Mouse (Mus musculus) layer of hippocampus, adult 2 months (tissue): Measurements from ENCODE around the gene Ttc7. TPM values are rescaled to one million over a fixed set of nuclear protein-coding genes. Genes with fewer than 3 reads are reported as not detected.

ENCODE experiments used
- DNase-seq, 2 experiments: peaks; one replicate each; pipeline ENCODE4 v3.0.0; 2022; ENCODE audit warnings: low spot score in 2 of 2
- H3K27ac ChIP-seq: fragments of 200-600 bp; 2 replicates; pipeline ENCODE4 v1.8.1; 2022
- H3K4me3 ChIP-seq: fragments of 200-600 bp; 2 replicates; pipeline ENCODE4 v1.8.1; 2022; ENCODE audit warnings: mild to moderate bottlenecking
- CTCF ChIP-seq: fragments of 200-600 bp; conservative IDR thresholded peaks from 2 replicates; pipeline ENCODE4 v1.8.1; 2022; ENCODE audit warnings: antibody characterized with exemption, mild to moderate bottlenecking, moderate library complexity
- total RNA-seq, 2 experiments: library from RNA; stranded (reverse); gene quantifications; 2 replicates each; pipeline ENCODE4 v1.2.3; 2021

The Ttc7 gene
- total RNA-seq, 2 experiments from 2014 or later = 7.0 to 8.6 TPM

DNA sequence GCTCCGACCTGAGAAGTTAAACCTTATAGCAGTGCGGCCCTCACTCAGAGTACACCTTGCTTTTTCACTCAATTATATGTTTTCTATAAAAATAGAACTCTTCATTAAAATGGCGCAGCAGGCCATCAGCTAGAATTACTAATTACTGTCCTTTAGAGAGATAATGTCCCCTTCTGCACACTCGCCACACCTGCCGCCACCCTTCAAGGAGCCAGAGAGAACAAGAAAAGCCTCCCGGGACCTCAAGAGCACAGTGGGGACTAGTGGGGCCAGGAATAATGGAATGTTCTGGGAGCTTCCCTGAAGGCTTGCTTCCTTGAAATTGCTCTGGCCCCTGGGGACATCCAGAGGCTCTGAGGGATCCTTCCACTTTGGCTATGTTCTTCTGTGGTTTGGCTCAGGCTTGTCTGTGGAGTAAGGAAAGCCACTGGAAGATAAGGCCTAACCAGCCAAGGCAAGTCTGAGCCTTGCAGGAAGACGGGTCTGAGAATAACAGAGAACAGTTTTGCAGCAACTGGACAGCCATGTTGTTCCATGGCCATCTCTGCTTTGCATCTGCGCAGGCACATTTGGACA lies 71.1 kb downstream of the Ttc7 start:
- H3K27ac ChIP-seq = no peak overlapping the region
- no peak for DNase-seq
- no peak for TF ChIP-seq CTCF
- H3K4me3 ChIP-seq = no peak overlapping the region

DNA sequence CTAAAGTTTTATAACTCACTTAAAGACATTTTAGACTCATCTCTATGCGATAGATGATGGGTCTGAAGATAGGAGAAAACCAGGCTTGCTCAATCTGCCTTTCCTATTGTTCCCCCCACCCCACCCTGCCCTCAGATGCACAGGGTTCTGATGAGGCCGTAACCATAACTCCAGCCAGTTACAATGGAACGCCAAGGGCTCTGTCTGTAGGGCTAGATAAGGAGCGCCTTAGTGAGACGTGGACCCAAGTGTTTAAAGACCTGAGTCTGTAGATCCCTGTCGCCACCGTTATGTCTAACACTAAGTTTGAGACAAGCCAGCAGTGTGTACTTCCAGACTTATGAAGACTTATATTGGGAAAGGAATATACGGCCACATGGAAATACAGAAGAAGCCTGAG lies 72.8 kb downstream of the Ttc7 start:
- no peak for DNase-seq
- H3K4me3 ChIP-seq = no peak overlapping the region
- TF ChIP-seq CTCF = no peak
- no peak overlapping the region for H3K27ac ChIP-seq

DNA sequence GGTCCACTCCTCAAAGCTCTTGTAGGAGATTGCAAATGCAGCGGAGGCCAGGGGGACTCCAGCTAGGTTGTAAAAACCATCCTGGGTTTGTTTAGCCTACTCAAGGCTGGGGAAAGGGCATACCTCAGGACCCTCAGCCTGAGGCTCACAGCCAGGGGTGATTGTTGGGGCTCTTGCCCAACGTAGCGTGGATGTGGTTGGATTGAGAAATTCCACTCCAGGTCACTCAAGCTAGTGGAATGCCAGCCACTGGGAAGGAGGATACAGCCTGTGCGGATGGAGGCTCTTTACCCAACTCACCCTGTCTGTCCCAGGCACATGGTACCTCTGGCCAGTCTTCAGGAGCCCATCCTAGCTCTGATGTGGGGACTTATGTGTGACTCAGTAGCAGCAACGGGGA lies 73.6 kb downstream of the Ttc7 start:
- H3K4me3 ChIP-seq = no peak overlapping the region
- H3K27ac ChIP-seq = no peak overlapping the region
- no peak for DNase-seq
- no peak for TF ChIP-seq CTCF

DNA sequence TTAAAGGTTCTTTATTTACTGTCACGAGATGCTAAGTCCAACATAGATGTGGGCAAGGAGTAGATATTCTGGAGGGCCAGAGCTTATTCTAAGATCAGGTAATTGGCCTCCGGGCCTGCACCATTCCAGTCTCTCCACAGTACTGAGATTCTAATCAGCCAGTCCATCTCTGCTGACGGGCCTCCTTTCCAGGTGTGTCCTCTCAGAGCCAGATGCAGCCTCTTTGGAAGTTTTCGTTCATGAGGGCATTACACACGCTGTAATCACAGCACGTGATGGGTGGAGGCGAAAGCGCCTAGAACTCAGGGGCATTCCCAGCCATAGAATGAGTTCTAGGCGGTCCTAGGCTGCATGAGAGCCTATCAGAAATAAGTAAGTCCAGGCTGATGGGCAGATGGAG lies 74.8 kb downstream of the Ttc7 start:
- no peak for DNase-seq
- Histone ChIP-seq H3K27ac (no peak overlapping the region), H3K4me3 (no peak overlapping the region)
- TF ChIP-seq CTCF = no peak

DNA sequence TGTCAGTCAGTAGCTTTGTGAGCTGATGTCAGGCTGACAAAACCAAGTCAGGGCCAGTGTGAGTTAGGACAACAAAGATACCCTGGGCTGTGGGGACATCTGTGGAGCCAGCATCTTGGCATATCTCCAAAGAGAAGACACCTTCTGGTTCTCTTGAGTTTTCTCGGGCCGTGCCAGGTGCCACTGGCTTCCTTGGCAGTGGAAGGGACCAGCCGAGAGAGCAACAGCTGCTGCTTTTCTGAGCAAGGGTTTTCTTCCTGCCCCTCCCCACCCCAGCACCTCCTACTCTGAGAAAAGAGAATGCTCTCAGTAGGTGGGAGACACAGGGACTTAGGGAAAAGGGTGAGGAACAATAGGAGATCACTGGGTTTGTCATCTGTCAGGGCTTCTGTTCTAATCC lies 78.4 kb downstream of the Ttc7 start:
- H3K27ac ChIP-seq = no peak overlapping the region
- no peak overlapping the region for H3K4me3 ChIP-seq
- no peak for TF ChIP-seq CTCF
- DNase-seq = no peak

- TF ChIP-seq CTCF = no peak
- DNase-seq = no peak
- Histone ChIP-seq H3K4me3 (no peak overlapping the region), H3K27ac (no peak overlapping the region)
Measured at GRCm38 (mm10) chr17:87364108-87364507, 81.4 kb downstream of the Ttc7 start.

DNA sequence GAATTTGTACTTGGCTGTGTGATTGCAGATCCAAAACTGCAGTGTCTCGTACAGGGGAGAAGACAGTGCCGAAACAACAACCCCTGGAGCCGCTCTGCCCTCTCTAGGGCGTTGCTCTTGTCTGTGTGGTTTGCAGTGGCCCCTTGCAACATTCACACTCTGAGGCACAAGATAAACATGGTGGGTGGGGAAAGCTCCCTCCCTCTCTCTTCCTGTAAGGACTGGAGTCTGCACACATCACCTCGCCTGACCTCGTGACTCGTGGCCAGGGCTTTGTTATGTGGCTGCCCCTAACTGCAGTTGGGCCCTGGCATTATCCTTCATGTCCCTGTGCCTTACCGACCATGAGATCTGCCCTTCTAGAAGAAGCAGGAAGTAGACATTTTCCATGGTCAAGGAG lies 82.6 kb downstream of the Ttc7 start:
- DNase-seq = no peak
- TF ChIP-seq CTCF = no peak
- no peak overlapping the region for H3K27ac ChIP-seq
- H3K4me3 ChIP-seq = no peak overlapping the region

GRCm38 (mm10) chr17:87366520-87366919 lies 83.8 kb downstream of the Ttc7 start:
- no peak for TF ChIP-seq CTCF

GRCm38 (mm10) chr17:87367228-87367627 lies 84.5 kb downstream of the Ttc7 start:
- no peak for TF ChIP-seq CTCF
- Histone ChIP-seq H3K4me3 (no peak overlapping the region), H3K27ac (peak overlapping the region; percentile 48; the same call in 1 of the 2 replicates)
- no peak for DNase-seq

More at GRCm38 (mm10) chr17:87366520-87366919, 83.8 kb downstream of the Ttc7 start:
- Histone ChIP-seq H3K4me3 (no peak overlapping the region), H3K27ac (no peak overlapping the region)
- DNase-seq = no peak

DNA sequence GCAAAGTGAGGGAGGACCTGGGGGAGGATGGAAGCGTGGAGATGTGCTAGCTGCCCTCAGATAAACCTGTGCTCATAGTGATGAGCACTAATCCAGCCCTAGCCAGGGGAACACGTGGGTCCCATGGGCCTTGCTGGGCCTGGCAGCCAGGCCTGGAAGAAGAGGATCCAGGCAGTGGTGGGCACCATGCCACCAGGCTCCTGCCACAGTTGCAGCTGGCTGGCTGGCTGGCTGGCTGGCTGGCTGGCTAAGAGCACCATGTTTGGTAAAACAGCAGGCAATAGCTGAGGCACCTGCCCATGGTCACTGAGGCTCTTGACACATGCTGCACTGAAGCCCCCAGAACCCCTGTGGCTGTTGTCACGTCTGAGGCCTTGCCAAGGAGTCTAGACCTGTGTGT lies 85.0 kb downstream of the Ttc7 start:
- DNase-seq = peak in 1 of 2 experiments; percentile 47
- no peak overlapping the region for H3K4me3 ChIP-seq
- TF ChIP-seq CTCF = no peak
- H3K27ac ChIP-seq = peak overlapping the region; percentile 59; the same call in 1 of the 2 replicates

DNA sequence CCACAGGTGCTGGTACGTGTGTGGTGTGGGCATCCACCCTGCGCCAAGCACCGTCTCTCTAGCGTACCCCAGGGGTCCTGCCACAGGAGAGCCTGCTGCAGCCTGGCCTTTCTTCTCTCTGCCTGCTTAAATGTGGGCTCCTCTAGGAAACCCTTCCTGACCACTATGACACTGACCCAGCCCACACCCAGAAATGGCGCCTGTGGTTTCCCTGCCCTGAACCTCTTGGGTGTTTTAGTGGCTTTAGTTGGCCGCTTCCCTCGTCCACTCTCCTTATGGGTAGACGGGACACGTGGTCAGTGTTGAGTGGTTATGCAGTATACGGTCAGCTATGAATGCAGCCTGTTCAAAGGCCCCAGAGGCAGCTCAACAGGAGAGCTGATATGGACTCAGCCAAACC lies 85.8 kb downstream of the Ttc7 start:
- Histone ChIP-seq H3K27ac (peak overlapping the region; percentile 67; the same call in 1 of the 2 replicates), H3K4me3 (no peak overlapping the region)
- DNase-seq = no peak
- no peak for TF ChIP-seq CTCF

- H3K27ac ChIP-seq = peak overlapping the region; percentile 67; the same call in 1 of the 2 replicates
- peak; percentile 47 for TF ChIP-seq CTCF
- peak; percentile 60 to 69 for DNase-seq
- no peak overlapping the region for H3K4me3 ChIP-seq
Measured at GRCm38 (mm10) chr17:87369270-87369759, 86.6 kb downstream of the Ttc7 start.

- Histone ChIP-seq H3K27ac (peak overlapping the region; percentile 77), H3K4me3 (no peak overlapping the region)
- DNase-seq = peak in 1 of 2 experiments; percentile 58
- no peak for TF ChIP-seq CTCF
Measured at GRCm38 (mm10) chr17:87372189-87372588, 89.5 kb downstream of the Ttc7 start.

DNA sequence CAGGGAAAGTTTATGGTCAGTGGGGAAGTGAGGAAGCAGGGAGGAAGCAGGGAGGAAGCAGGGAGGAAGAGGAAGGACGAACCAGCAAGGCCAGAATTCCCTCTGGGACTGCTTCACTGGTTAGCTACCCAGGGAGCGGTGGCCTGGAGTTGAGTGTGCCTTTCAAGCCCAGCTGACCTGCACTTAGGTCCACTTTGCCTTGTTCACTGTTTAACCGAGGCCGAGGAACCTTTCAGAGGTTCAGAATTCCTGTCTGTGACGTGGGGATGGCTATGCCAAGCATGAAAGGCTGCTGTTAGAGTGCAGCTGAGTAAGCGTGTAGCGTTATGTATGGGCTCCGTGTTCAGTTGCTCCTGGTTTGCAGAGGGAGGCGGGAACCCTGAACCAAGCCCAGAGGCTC lies 90.6 kb downstream of the Ttc7 start:
- DNase-seq = no peak
- Histone ChIP-seq H3K27ac (peak overlapping the region; percentile 77; the same call in 1 of the 2 replicates), H3K4me3 (no peak overlapping the region)
- no peak for TF ChIP-seq CTCF
